Mouse (Mus musculus) kidney, embryonic 16.5 days (tissue): ENCODE measurements at regions not wholly inside any gene's neighbourhood (a gene's known extent, or its start where the extent isn't known, plus 50 kb on each side); places are given as distances from the start of the nearest gene placed in this dataset.

Experiments
- ATAC-seq: fragments of 200-750 bp; cut with Nextera tagmentation; 2 replicates; pipeline ENCODE4 v1.8.0; 2017; ENCODE audit warnings: moderate TSS enrichment; ENCODE audit not compliant: low FRiP score, low TSS enrichment
- H3K27ac ChIP-seq: fragments of 300-500 bp; sonication (generic); 2 replicates; pipeline ENCODE4 v1.5.1; 2014; ENCODE audit warnings: low read length
- H3K27me3 ChIP-seq: fragments of 300-500 bp; sonication (generic); 2 replicates; pipeline ENCODE4 v1.6.1; 2014; ENCODE audit warnings: low read length, control low read depth, mixed read lengths; ENCODE audit not compliant: insufficient read depth
- H3K36me3 ChIP-seq: fragments of 300-500 bp; sonication (generic); 2 replicates; pipeline ENCODE4 v1.6.1; 2014; ENCODE audit warnings: low read length, control low read depth, mixed read lengths; ENCODE audit not compliant: insufficient read depth
- H3K4me1 ChIP-seq: fragments of 300-500 bp; sonication (generic); 2 replicates; pipeline ENCODE4 v1.6.1; 2014; ENCODE audit warnings: low read length, control low read depth, mixed read lengths; ENCODE audit not compliant: insufficient read depth
- H3K4me2 ChIP-seq: fragments of 300-500 bp; sonication (generic); replicated peaks from 2 replicates; pipeline ENCODE4 v1.6.1; 2014; ENCODE audit warnings: low read depth, low read length
- H3K4me3 ChIP-seq: fragments of 300-500 bp; sonication (generic); 2 replicates; pipeline ENCODE4 v1.5.1; 2014; ENCODE audit warnings: mild to moderate bottlenecking, low read length
- H3K9ac ChIP-seq: fragments of 300-500 bp; sonication (generic); replicated peaks from 2 replicates; pipeline ENCODE4 v1.6.1; 2014; ENCODE audit warnings: low read length
- H3K9me3 ChIP-seq: fragments of 300-500 bp; sonication (generic); 2 replicates; pipeline ENCODE4 v1.6.1; 2016; ENCODE audit warnings: low read length, control low read depth
- WGBS: fragments of 180-500 bp; shearing (Covaris S2); extraction: QIAGEN DNeasy Blood & Tissue Kit; methylation state at CpG from one replicate; pipeline ENCODE4 v1.1.7; 2014; 5-methylcytosine and 5-hydroxymethylcytosine counted together

GRCm38 (mm10) chr5:80766591-80766990 lies 253.3 kb upstream of the Adgrl3 start:
- no peak overlapping the region for H3K4me3 ChIP-seq
- no peak for ATAC-seq

DNA sequence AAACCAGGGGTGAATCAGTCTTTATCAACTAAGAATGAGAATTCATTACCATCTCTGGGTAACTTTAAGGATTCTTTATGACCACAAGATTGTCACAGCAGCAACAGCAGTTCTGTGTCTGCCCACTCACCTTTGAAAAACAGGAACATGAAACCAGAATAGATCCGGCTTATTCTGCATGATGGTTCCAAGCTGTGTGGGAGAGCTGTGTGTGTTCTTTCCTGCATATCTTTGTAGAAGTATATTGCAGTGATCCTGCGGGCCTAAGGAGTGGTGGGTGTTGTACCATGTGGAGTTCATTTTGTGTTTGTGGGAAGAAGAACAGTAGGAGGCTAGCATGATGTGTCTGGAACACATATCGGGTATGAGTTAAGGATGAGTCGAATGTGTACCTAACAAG lies 236.0 kb upstream of the Adgrl3 start:
- Histone ChIP-seq H3K27me3 (no peaks in the 10 kb centered on the region), H3K36me3 (no peaks in the 10 kb centered on the region), H3K9me3 (no peaks in the 10 kb centered on the region), H3K27ac (no peak overlapping the region), H3K4me1 (no peaks in the 10 kb centered on the region), H3K4me2 (no peak overlapping the region), H3K9ac (no peak overlapping the region), H3K4me3 (no peak overlapping the region)
- 57% methylated on average over 4 of the region's 4 CpGs for WGBS
- ATAC-seq: no peak

More at GRCm38 (mm10) chr5:80766591-80766990, 253.3 kb upstream of the Adgrl3 start:
- H3K4me2 ChIP-seq: no peak overlapping the region
- 73% methylated on average over 3 of the region's 3 CpGs for WGBS
- no peak overlapping the region for H3K27ac ChIP-seq
- H3K9me3 ChIP-seq: no peaks in the 10 kb centered on the region
- H3K27me3 ChIP-seq: no peaks in the 10 kb centered on the region
- no peaks in the 10 kb centered on the region for H3K4me1 ChIP-seq
- no peak overlapping the region for H3K9ac ChIP-seq
- H3K36me3 ChIP-seq: no peaks in the 10 kb centered on the region

GRCm38 (mm10) chr5:80784746-80785145 lies 235.2 kb upstream of the Adgrl3 start:
- WGBS: 86% methylated on average over 6 of the region's 6 CpGs
- no peak overlapping the region for H3K9ac ChIP-seq
- no peaks in the 10 kb centered on the region for H3K9me3 ChIP-seq

DNA sequence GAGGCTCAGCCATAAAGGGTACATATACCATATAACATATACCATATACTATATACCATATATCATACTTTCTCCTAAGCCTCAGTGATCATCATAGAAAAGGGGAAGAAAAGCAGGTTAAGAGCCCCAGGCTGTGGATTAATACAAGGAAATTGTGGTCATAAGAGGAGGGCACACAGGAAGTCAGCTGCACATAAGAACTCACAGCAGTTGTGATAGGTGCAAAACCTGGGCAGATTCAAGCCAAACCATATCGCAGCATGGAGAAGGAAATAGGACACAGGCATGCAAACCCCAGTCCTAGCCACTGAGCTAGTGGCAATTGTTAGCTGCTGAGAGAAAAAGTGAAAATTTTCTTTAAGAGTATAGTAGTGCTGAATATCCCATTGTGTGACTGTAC lies 228.3 kb upstream of the Adgrl3 start:
- Histone ChIP-seq H3K4me2 (no peak overlapping the region), H3K27ac (no peak overlapping the region), H3K36me3 (no peaks in the 10 kb centered on the region), H3K4me1 (no peaks in the 10 kb centered on the region), H3K27me3 (no peaks in the 10 kb centered on the region), H3K9me3 (no peaks in the 10 kb centered on the region), H3K9ac (no peak overlapping the region), H3K4me3 (no peak overlapping the region)
- ATAC-seq: no peak
- WGBS: 94% methylated on average over 1 of the region's 1 CpGs

More at GRCm38 (mm10) chr5:80784746-80785145, 235.2 kb upstream of the Adgrl3 start:
- no peaks in the 10 kb centered on the region for H3K36me3 ChIP-seq
- H3K4me1 ChIP-seq: no peaks in the 10 kb centered on the region
- H3K4me3 ChIP-seq: no peak overlapping the region
- H3K4me2 ChIP-seq: no peak overlapping the region
- no peak for ATAC-seq
- H3K27me3 ChIP-seq: no peaks in the 10 kb centered on the region
- H3K27ac ChIP-seq: no peak overlapping the region

- Histone ChIP-seq H3K9me3 (no peaks in the 10 kb centered on the region), H3K36me3 (no peaks in the 10 kb centered on the region), H3K4me2 (no peak overlapping the region), H3K4me3 (no peak overlapping the region), H3K27me3 (no peaks in the 10 kb centered on the region), H3K9ac (no peak overlapping the region), H3K27ac (no peak overlapping the region), H3K4me1 (no peaks in the 10 kb centered on the region)
- ATAC-seq: no peak
Observed at GRCm38 (mm10) chr5:80799777-80800176, 220.2 kb upstream of the Adgrl3 start.

GRCm38 (mm10) chr5:80812917-80813316 lies 207.0 kb upstream of the Adgrl3 start:
- Histone ChIP-seq H3K9me3 (no peaks in the 10 kb centered on the region), H3K4me3 (no peak overlapping the region), H3K27ac (no peak overlapping the region), H3K4me2 (no peak overlapping the region), H3K4me1 (no peaks in the 10 kb centered on the region), H3K27me3 (no peaks in the 10 kb centered on the region), H3K36me3 (no peaks in the 10 kb centered on the region), H3K9ac (no peak overlapping the region)
- ATAC-seq: 0 out of 2 replicates have a peak, but pooled peaks have one; percentile 73
- WGBS: 57% methylated on average over 2 of the region's 2 CpGs

- Histone ChIP-seq H3K4me1 (no peaks in the 10 kb centered on the region), H3K9ac (no peak overlapping the region), H3K27ac (no peak overlapping the region), H3K4me2 (no peak overlapping the region), H3K27me3 (no peaks in the 10 kb centered on the region), H3K4me3 (no peak overlapping the region), H3K36me3 (no peaks in the 10 kb centered on the region), H3K9me3 (no peaks in the 10 kb centered on the region)
- ATAC-seq: no peak
Observed at GRCm38 (mm10) chr5:80819208-80819607, 200.7 kb upstream of the Adgrl3 start.

GRCm38 (mm10) chr5:80842531-80842930 lies 177.4 kb upstream of the Adgrl3 start:
- Histone ChIP-seq H3K9ac (no peak overlapping the region), H3K9me3 (no peaks in the 10 kb centered on the region), H3K27me3 (no peaks in the 10 kb centered on the region), H3K36me3 (no peaks in the 10 kb centered on the region), H3K4me2 (no peak overlapping the region), H3K27ac (no peak overlapping the region), H3K4me3 (no peak overlapping the region), H3K4me1 (no peaks in the 10 kb centered on the region)
- no peak for ATAC-seq
- 55% methylated on average over 1 of the region's 1 CpGs for WGBS

DNA sequence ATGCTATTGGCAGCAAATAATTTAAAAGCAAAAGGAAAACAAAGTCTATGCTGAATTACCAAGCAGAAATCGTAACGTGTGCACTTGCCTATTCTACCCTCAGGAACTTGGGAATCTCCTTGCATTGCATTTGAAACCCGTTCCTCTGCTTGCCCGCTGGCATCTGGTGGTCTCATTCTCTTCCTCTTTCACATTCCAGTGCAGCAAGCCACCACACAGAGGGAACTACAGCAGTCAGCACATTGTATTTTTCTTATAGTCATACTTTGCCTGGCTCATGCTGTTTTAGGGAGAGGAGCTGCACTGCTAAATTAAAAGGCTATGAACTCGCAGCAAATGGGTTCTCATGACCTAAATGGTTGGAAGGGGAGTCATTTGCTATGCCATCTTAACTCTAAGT lies 164.9 kb upstream of the Adgrl3 start:
- no peaks in the 10 kb centered on the region for H3K4me1 ChIP-seq
- no peaks in the 10 kb centered on the region for H3K9me3 ChIP-seq
- H3K4me3 ChIP-seq: no peak overlapping the region
- WGBS: 77% methylated on average over 5 of the region's 5 CpGs
- no peaks in the 10 kb centered on the region for H3K36me3 ChIP-seq
- H3K27me3 ChIP-seq: no peaks in the 10 kb centered on the region
- H3K4me2 ChIP-seq: no peak overlapping the region
- no peak overlapping the region for H3K9ac ChIP-seq
- no peak overlapping the region for H3K27ac ChIP-seq
- no peak for ATAC-seq

GRCm38 (mm10) chr5:80876600-80876999 lies 143.3 kb upstream of the Adgrl3 start:
- 91% methylated on average over 2 of the region's 2 CpGs for WGBS
- ATAC-seq: no peak
- H3K27me3 ChIP-seq: no peaks in the 10 kb centered on the region
- no peak overlapping the region for H3K9ac ChIP-seq
- H3K9me3 ChIP-seq: no peaks in the 10 kb centered on the region
- no peak overlapping the region for H3K4me3 ChIP-seq
- H3K4me1 ChIP-seq: no peaks in the 10 kb centered on the region
- no peak overlapping the region for H3K27ac ChIP-seq
- H3K36me3 ChIP-seq: no peaks in the 10 kb centered on the region
- no peak overlapping the region for H3K4me2 ChIP-seq

- no peak for ATAC-seq
- no peak overlapping the region for H3K27ac ChIP-seq
- no peak overlapping the region for H3K9ac ChIP-seq
- H3K4me2 ChIP-seq: no peak overlapping the region
- H3K9me3 ChIP-seq: no peaks in the 10 kb centered on the region
- no peaks in the 10 kb centered on the region for H3K36me3 ChIP-seq
- no peaks in the 10 kb centered on the region for H3K27me3 ChIP-seq
- H3K4me3 ChIP-seq: no peak overlapping the region
- no peaks in the 10 kb centered on the region for H3K4me1 ChIP-seq
- WGBS: 57% methylated on average over 5 of the region's 5 CpGs
Observed at GRCm38 (mm10) chr5:80898230-80898629, 121.7 kb upstream of the Adgrl3 start.
